Mouse (Mus musculus) liver, adult 2 months (tissue): Measurements from ENCODE around the gene Ppp4r1.

Experiments
- CTCF ChIP-seq: fragments of 200-500 bp; IDR thresholded peaks from 2 replicates; pipeline ENCODE4 v1.5.1; 2011; ENCODE audit warnings: low read depth, low read length, control low read depth
- POLR2A ChIP-seq: fragments of 200-500 bp; IDR thresholded peaks from 2 replicates; pipeline ENCODE4 v1.6.1; 2011; ENCODE audit warnings: low read length, control low read depth; ENCODE audit not compliant: insufficient read depth; ENCODE audit errors: extremely low read depth

DNA sequence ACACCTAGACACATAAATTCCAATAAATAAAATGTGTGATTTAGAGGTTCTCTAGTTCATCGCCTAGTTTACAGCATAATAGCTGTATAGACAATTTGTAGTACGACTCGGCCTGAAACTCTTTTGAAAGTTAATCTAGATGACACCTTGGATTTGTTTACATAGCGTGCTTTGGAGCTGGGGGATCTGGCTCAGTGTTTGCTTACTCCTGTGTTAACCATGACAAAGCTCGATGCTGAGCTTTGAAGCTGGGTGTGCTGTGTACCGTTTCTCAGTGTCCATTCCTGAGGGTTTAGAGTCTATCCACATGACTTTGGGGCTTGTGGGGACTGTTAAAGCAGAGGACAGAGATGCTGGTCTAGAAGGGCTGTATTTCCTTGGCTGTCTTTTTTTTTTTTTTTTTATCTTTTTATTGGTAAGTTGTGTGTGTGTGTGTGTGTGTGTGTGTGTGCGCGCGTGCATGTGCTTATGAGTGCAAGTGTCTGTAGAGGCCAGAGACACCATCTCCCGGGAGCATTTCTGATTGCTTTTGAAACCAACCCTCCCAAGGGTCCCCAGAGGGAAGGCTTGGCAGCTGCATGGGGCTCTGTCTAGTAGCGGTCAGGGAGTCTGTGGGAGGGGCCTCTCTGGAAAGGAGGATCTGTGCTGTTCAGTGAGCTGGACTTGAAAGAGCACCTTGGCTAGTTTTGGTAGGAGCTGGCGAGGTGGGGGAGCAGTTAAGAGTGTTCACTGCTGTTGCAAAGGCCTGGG, 6.3 kb downstream of the Ppp4r1 start:
- TF ChIP-seq CTCF (no peak), POLR2A (no peak)
